Mouse (Mus musculus) liver, embryonic 12.5 days (tissue): ENCODE measurements around the gene Ogt. TPM values are rescaled to one million over a fixed set of nuclear protein-coding genes. Genes with fewer than 3 reads are reported as not detected.

Experiments
- ATAC-seq: fragments of 200-750 bp; cut with Nextera tagmentation; 2 replicates; pipeline ENCODE4 v1.8.0; 2017; ENCODE audit warnings: moderate number of reproducible peaks, mild to moderate bottlenecking, moderate library complexity
- H3K27ac ChIP-seq: fragments of 300-500 bp; sonication (generic); 2 replicates; pipeline ENCODE4 v1.5.1; 2016; ENCODE audit warnings: mild to moderate bottlenecking
- H3K27me3 ChIP-seq: fragments of 300-500 bp; sonication (generic); replicated peaks from 2 replicates; pipeline ENCODE4 v1.6.1; 2016; ENCODE audit warnings: mild to moderate bottlenecking, moderate library complexity
- H3K36me3 ChIP-seq: fragments of 300-500 bp; sonication (generic); 2 replicates; pipeline ENCODE4 v1.6.1; 2016; ENCODE audit warnings: mild to moderate bottlenecking, moderate library complexity
- H3K4me1 ChIP-seq: fragments of 300-500 bp; sonication (generic); 2 replicates; pipeline ENCODE4 v1.6.1; 2016
- H3K4me2 ChIP-seq: fragments of 300-500 bp; sonication (generic); 2 replicates; pipeline ENCODE4 v1.6.1; 2016; ENCODE audit warnings: mild to moderate bottlenecking, moderate library complexity
- H3K4me3 ChIP-seq: fragments of 300-500 bp; sonication (generic); 2 replicates; pipeline ENCODE4 v1.5.1; 2016; ENCODE audit warnings: mild to moderate bottlenecking, moderate library complexity
- H3K9ac ChIP-seq: fragments of 300-500 bp; sonication (generic); 2 replicates; pipeline ENCODE4 v1.6.1; 2016; ENCODE audit warnings: mild to moderate bottlenecking, moderate library complexity
- H3K9me3 ChIP-seq: fragments of 300-500 bp; sonication (generic); replicated peaks from 2 replicates; pipeline ENCODE4 v1.6.1; 2016; ENCODE audit warnings: mild to moderate bottlenecking, moderate library complexity
- WGBS: fragments of 180-500 bp; shearing (Covaris S2); methylation state at CpG from one replicate; pipeline ENCODE4 v1.1.7; 2016; ENCODE audit not compliant: insufficient replicate concordance; 5-methylcytosine and 5-hydroxymethylcytosine counted together
- polyA plus RNA-seq: library from polyadenylated mRNA; unstranded; fragments of >200 nt; fragmentation: Nextera tagmentation; extraction: Ambion mirVana; gene quantifications from 2 replicates; pipeline ENCODE4 v1.2.1, GENCODE M21; 2016

The Ogt gene
- polyA plus RNA-seq, 1 experiment from 2014 or later = 67.4 TPM

- ATAC-seq = peak; percentile 93
- no peak overlapping the region; the same call in 1 of the 2 replicates for H3K4me3 ChIP-seq
Measured at GRCm38 (mm10) chrX:101646621-101647020, 6.8 kb downstream of the Ogt start.

GRCm38 (mm10) chrX:101695686-101696085 is 55.8 kb downstream of the Ogt start:
- Histone ChIP-seq H3K4me3 (no peak overlapping the region), H3K4me2 (no peak overlapping the region), H3K9me3 (peaks cover 22% of the 10 kb centered on the region), H3K27me3 (no peaks in the 10 kb centered on the region), H3K36me3 (no peaks in the 10 kb centered on the region), H3K27ac (no peak overlapping the region), H3K4me1 (no peaks in the 10 kb centered on the region), H3K9ac (no peak overlapping the region)
- ATAC-seq = no peak
- 85% methylated on average over 27 of the region's 27 CpGs for WGBS

More at GRCm38 (mm10) chrX:101646621-101647020, 6.8 kb downstream of the Ogt start:
- peaks cover 25% of the 10 kb centered on the region for H3K4me1 ChIP-seq
- no peaks in the 10 kb centered on the region; the same call in 1 of the 2 replicates for H3K27me3 ChIP-seq
- no peaks in the 10 kb centered on the region for H3K9me3 ChIP-seq
- H3K4me2 ChIP-seq = 0 out of 2 replicates have a peak overlapping the region, but pooled peaks have one; percentile 12
- no peak overlapping the region for H3K9ac ChIP-seq
- 54% methylated on average over 5 of the region's 5 CpGs for WGBS
- no peak overlapping the region for H3K27ac ChIP-seq
- peaks cover 62% of the 10 kb centered on the region for H3K36me3 ChIP-seq

- H3K36me3 ChIP-seq = no peaks in the 10 kb centered on the region
- H3K27me3 ChIP-seq = no peaks in the 10 kb centered on the region
- H3K4me2 ChIP-seq = no peak overlapping the region
- H3K4me3 ChIP-seq = no peak overlapping the region
- peaks cover 22% of the 10 kb centered on the region for H3K9me3 ChIP-seq
- no peak overlapping the region for H3K27ac ChIP-seq
- WGBS = 61% methylated on average over 50 of the region's 54 CpGs
- ATAC-seq = no peak
- no peak overlapping the region for H3K9ac ChIP-seq
- no peaks in the 10 kb centered on the region for H3K4me1 ChIP-seq
Measured at GRCm38 (mm10) chrX:101697537-101697936, 57.7 kb downstream of the Ogt start.

DNA sequence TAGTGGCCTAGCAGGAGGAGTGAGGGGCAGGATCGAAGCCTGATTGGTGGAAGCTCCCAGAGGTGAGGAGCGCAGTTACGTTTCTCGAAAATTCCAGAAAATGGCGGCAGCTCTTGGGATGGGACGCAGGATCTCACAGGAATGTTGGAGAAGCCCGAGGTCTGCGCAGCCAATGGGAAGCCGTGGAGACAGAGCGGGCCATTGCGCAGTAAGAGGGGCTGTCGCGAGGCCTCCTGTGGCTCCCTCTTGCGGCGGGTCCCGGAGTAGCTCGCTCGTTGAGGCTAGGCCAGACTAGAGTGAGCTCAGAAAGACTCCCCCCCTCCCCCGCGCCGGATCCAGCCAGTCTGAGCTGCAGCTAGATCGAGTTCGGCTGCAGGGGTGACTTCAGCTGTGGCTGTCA is 58.4 kb downstream of the Ogt start:
- peaks cover 22% of the 10 kb centered on the region for H3K9me3 ChIP-seq
- H3K4me3 ChIP-seq = no peak overlapping the region
- H3K4me1 ChIP-seq = no peaks in the 10 kb centered on the region
- 50% methylated on average over 23 of the region's 23 CpGs for WGBS
- H3K27me3 ChIP-seq = no peaks in the 10 kb centered on the region
- no peak for ATAC-seq
- no peaks in the 10 kb centered on the region for H3K36me3 ChIP-seq
- H3K4me2 ChIP-seq = no peak overlapping the region
- H3K9ac ChIP-seq = no peak overlapping the region
- no peak overlapping the region for H3K27ac ChIP-seq

DNA sequence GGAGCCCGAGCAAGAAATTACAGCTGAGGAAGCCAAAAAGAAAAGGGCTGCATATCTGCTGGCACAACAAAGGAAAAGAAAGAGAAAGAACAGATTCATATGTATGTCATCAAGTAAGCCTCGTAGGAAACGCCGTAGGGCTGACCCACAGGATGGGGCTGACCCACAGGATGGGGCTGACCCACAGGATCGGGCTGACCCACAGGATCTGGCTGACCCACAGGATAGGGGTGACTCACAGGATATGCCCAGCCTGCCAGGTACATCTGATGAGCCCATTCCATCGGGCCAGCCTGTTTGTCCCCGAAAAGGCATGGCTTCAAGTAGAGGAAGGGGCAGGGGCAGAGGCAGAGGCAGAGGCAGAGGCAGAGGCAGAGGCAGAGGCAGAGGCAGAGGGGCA is 65.3 kb downstream of the Ogt start:
- no peaks in the 10 kb centered on the region for H3K9me3 ChIP-seq
- no peak for ATAC-seq
- no peaks in the 10 kb centered on the region for H3K4me1 ChIP-seq
- WGBS = 57% methylated on average over 7 of the region's 7 CpGs
- no peaks in the 10 kb centered on the region for H3K36me3 ChIP-seq
- H3K9ac ChIP-seq = no peak overlapping the region
- H3K27ac ChIP-seq = no peak overlapping the region
- H3K27me3 ChIP-seq = peaks cover 4% of the 10 kb centered on the region
- no peak overlapping the region for H3K4me3 ChIP-seq
- H3K4me2 ChIP-seq = no peak overlapping the region

- no peak overlapping the region for H3K4me3 ChIP-seq
- peaks cover 30% of the 10 kb centered on the region for H3K27me3 ChIP-seq
- H3K27ac ChIP-seq = no peak overlapping the region
- no peaks in the 10 kb centered on the region for H3K4me1 ChIP-seq
- ATAC-seq = no peak
- no peaks in the 10 kb centered on the region for H3K9me3 ChIP-seq
- no peak overlapping the region for H3K4me2 ChIP-seq
- 38% methylated on average over 1 of the region's 1 CpGs for WGBS
- H3K9ac ChIP-seq = no peak overlapping the region
- H3K36me3 ChIP-seq = no peaks in the 10 kb centered on the region
Measured at GRCm38 (mm10) chrX:101720401-101720800, 80.5 kb downstream of the Ogt start.

- Histone ChIP-seq H3K4me1 (no peaks in the 10 kb centered on the region), H3K27ac (no peak overlapping the region)
Measured at GRCm38 (mm10) chrX:101730010-101730409, 90.2 kb downstream of the Ogt start.

GRCm38 (mm10) chrX:101732644-101733043 is 92.8 kb downstream of the Ogt start:
- peaks cover 42% of the 10 kb centered on the region for H3K27me3 ChIP-seq
- no peak for ATAC-seq
- H3K4me3 ChIP-seq = no peak overlapping the region
- no peaks in the 10 kb centered on the region for H3K4me1 ChIP-seq
- H3K36me3 ChIP-seq = no peaks in the 10 kb centered on the region
- no peak overlapping the region for H3K27ac ChIP-seq
- H3K4me2 ChIP-seq = no peak overlapping the region
- no peaks in the 10 kb centered on the region for H3K9me3 ChIP-seq
- WGBS = 48% methylated on average over 12 of the region's 12 CpGs
- no peak overlapping the region for H3K9ac ChIP-seq

More at GRCm38 (mm10) chrX:101730010-101730409, 90.2 kb downstream of the Ogt start:
- ATAC-seq = no peak
- Histone ChIP-seq H3K4me3 (no peak overlapping the region), H3K27me3 (peaks cover 25% of the 10 kb centered on the region; the same call in 1 of the 2 replicates), H3K36me3 (no peaks in the 10 kb centered on the region), H3K9me3 (no peaks in the 10 kb centered on the region), H3K4me2 (no peak overlapping the region), H3K9ac (no peak overlapping the region)

DNA sequence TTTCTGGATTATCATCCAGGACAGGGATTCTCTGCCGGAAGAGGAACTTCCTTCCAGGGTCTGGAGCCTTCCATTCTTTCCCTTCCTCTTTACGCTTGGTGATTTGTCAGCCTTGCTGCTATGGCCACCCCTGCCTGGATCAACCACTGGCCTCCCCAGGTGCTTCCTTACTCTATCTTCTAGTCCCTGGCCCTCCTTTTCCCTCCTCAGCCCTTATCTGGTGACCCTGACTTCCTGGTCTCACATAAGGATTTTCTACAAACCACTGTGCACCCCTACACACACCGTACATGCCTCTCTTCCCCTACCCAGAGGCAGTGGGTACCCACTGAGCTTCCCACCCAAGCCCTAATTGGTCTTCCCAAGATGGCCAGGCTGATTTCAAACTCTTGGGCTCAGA is 93.4 kb downstream of the Ogt start:
- peaks cover 46% of the 10 kb centered on the region for H3K27me3 ChIP-seq
- no peaks in the 10 kb centered on the region for H3K36me3 ChIP-seq
- no peak overlapping the region for H3K9ac ChIP-seq
- H3K4me3 ChIP-seq = no peak overlapping the region
- ATAC-seq = no peak
- no peaks in the 10 kb centered on the region for H3K4me1 ChIP-seq
- H3K27ac ChIP-seq = no peak overlapping the region
- no peaks in the 10 kb centered on the region for H3K9me3 ChIP-seq
- WGBS = 31% methylated on average over 3 of the region's 3 CpGs
- 0 out of 2 replicates have a peak overlapping the region, but pooled peaks have one; percentile 8 for H3K4me2 ChIP-seq

DNA sequence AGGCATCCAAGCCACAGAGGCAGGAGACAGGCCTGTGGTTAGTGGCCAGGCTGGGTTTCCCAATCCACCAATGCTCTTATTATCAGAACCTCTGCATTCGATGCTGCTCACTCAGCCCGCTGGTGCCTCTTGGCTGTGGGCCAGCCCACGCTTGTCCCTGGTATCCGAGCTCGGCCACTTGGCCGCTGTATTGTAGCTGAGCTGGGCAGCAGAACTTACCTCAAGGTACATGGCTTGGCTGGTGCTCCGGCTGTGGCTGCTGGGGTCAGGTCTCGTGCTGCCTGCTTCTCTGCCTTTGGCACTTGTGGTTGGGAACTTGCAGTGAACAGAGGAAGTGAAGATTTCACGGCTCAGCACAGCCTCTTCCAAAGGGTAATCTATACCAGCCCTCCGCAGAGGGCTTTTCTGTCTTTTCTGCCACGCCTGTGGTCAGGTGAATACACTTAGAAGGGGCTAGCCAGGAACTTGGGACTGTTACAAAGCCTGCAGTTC is 94.0 kb downstream of the Ogt start, which contains the start of gene Cxcr3:
Gene Cxcr3 (minus strand): TSS at position 442 of the 492 bp plus-strand sequence.
- H3K27me3 ChIP-seq = peaks cover 52% of the 10 kb centered on the region
- H3K4me3 ChIP-seq = no peak within 1 kb of the TSS
- H3K4me2 ChIP-seq = 0 out of 2 replicates have a peak within 1 kb of the TSS, but pooled peaks have one; percentile 8
- ATAC-seq = no peak
- no peak within 1 kb of the TSS; the same call in 1 of the 2 replicates for H3K27ac ChIP-seq
- no peaks in the 10 kb centered on the region for H3K9me3 ChIP-seq
- WGBS = 36% methylated on average over 11 of the region's 11 CpGs
- no peaks in the 10 kb centered on the region for H3K36me3 ChIP-seq
- H3K4me1 ChIP-seq = no peaks in the 10 kb centered on the region
- no peak within 1 kb of the TSS for H3K9ac ChIP-seq

Other genes with a start within 250 kb of the Ogt start
- 9.4 and 10.9 TPM in 2 replicates for gene Zmym3, start 219.2 kb upstream of the Ogt start, polyA plus RNA-seq
- 193 and 200 TPM in 2 replicates for gene Nono, start 210.7 kb upstream of the Ogt start, polyA plus RNA-seq
- gene Itgb1bp2, start 191.0 kb upstream of the Ogt start, polyA plus RNA-seq = 1.2 and 1.3 TPM in 2 replicates
- gene Taf1, start 107.3 kb upstream of the Ogt start, polyA plus RNA-seq = 11.7 and 13.9 TPM in 2 replicates
- 0.10 and 0.27 TPM in 2 replicates for gene Cxcr3, start 94.2 kb downstream of the Ogt start, polyA plus RNA-seq
- gene Gm4779, start 154.4 kb downstream of the Ogt start, polyA plus RNA-seq = 0.60 and 0.79 TPM in 2 replicates
- 0.33 and 0.73 TPM in 2 replicates for gene 8030474K03Rik, start 154.6 kb downstream of the Ogt start, polyA plus RNA-seq
- gene Nhsl2, start 209.3 kb downstream of the Ogt start, polyA plus RNA-seq = 2.4 and 4.4 TPM in 2 replicates